Mouse (Mus musculus) hindbrain, postnatal 0 days (tissue): ENCODE data around the gene Cux2. TPM values are rescaled to one million over a fixed set of nuclear protein-coding genes. Genes with fewer than 3 reads are reported as not detected.

Experiments used
- ATAC-seq: fragments of 200-750 bp; cut with Nextera tagmentation; 2 replicates; pipeline ENCODE4 v1.8.0; 2017; ENCODE audit warnings: mild to moderate bottlenecking, moderate TSS enrichment, moderate library complexity
- DNase-seq: peaks from one replicate; pipeline ENCODE4 v3.0.0-alpha.2; 2015; ENCODE audit warnings: low spot score
- H3K27ac ChIP-seq: fragments of 300-500 bp; sonication (generic); 2 replicates; pipeline ENCODE4 v1.5.1; 2014; ENCODE audit warnings: mild to moderate bottlenecking
- H3K27me3 ChIP-seq: fragments of 300-500 bp; sonication (generic); 2 replicates; pipeline ENCODE4 v1.6.1; 2014; ENCODE audit warnings: low read length, mixed read lengths; ENCODE audit not compliant: insufficient read depth
- H3K36me3 ChIP-seq: fragments of 300-500 bp; sonication (generic); 2 replicates; pipeline ENCODE4 v1.6.1; 2014; ENCODE audit warnings: low read length, mixed read lengths; ENCODE audit not compliant: insufficient read depth
- H3K4me1 ChIP-seq: fragments of 300-500 bp; sonication (generic); 2 replicates; pipeline ENCODE4 v1.6.1; 2014; ENCODE audit warnings: antibody characterized with exemption, low read length, mixed read lengths; ENCODE audit not compliant: insufficient read depth
- H3K4me2 ChIP-seq: fragments of 300-500 bp; sonication (generic); 2 replicates; pipeline ENCODE4 v1.6.1; 2014; ENCODE audit warnings: low read depth, mild to moderate bottlenecking, low read length, moderate library complexity, mixed read lengths
- H3K4me3 ChIP-seq: fragments of 300-500 bp; sonication (generic); 2 replicates; pipeline ENCODE4 v1.5.1; 2014; ENCODE audit warnings: low read length
- H3K9ac ChIP-seq: fragments of 300-500 bp; sonication (generic); replicated peaks from 2 replicates; pipeline ENCODE4 v1.6.1; 2014; ENCODE audit warnings: mild to moderate bottlenecking, low read length, moderate library complexity, mixed read lengths
- H3K9me3 ChIP-seq: fragments of 300-500 bp; sonication (generic); 2 replicates; pipeline ENCODE4 v1.6.1; 2016; ENCODE audit warnings: low read length, mixed read lengths
- CTCF ChIP-seq: IDR thresholded peaks from 2 replicates; pipeline ENCODE4 v1.5.1; 2016; ENCODE audit warnings: antibody characterized with exemption, control low read depth, low read depth
- WGBS: fragments of 180-500 bp; shearing (Covaris S2); extraction: QIAGEN DNeasy Blood & Tissue Kit; methylation state at CpG from one replicate; pipeline ENCODE4 v1.1.7; 2014; 5-methylcytosine and 5-hydroxymethylcytosine counted together
- microRNA-seq, 2 experiments: library from miRNA; unstranded; fragments of <30 nt; microRNA quantifications; one replicate each; pipeline ENCODE4; 2016
- polyA plus RNA-seq: library from polyadenylated mRNA; unstranded; fragments of >200 nt; fragmentation: Nextera tagmentation; extraction: Ambion mirVana; gene quantifications from 2 replicates; pipeline ENCODE4 v1.2.1, GENCODE M21; 2015
- total RNA-seq: library from RNA; depleted of rRNA; stranded (reverse); fragments of >200 nt; gene quantifications from 2 replicates; pipeline ENCODE4 v1.2.3, GENCODE M21; 2014; rRNA removed

Gene Cux2
- total and polyA plus RNA-seq, 2 experiments from 2014 or later, result 15.2 to 35.4 TPM

- Histone ChIP-seq H3K27ac (peak overlapping the region; percentile 54), H3K4me1 (no peaks in the 10 kb centered on the region), H3K4me2 (no peak overlapping the region), H3K9me3 (no peaks in the 10 kb centered on the region), H3K36me3 (peaks cover 34% of the 10 kb centered on the region), H3K4me3 (no peak overlapping the region), H3K27me3 (no peaks in the 10 kb centered on the region), H3K9ac (no peak overlapping the region)
- DNase-seq (peak; percentile 46), ATAC-seq (0 out of 2 replicates have a peak, but pooled peaks have one; percentile 16)
- WGBS, result 65% methylated on average over 5 of the region's 5 CpGs
- TF ChIP-seq CTCF, result no peak
These were observed 238.4 kb downstream of the Cux2 start for GRCm38 (mm10) chr5:121811485-121811931.

- TF ChIP-seq CTCF, result no peak
- ATAC-seq, result no peak
- no peak overlapping the region for H3K4me3 ChIP-seq
- H3K36me3 ChIP-seq, result peaks cover 35% of the 10 kb centered on the region
- no peak for DNase-seq
- H3K27ac ChIP-seq, result peak overlapping the region; percentile 48; the same call in 1 of the 2 replicates
- no peak overlapping the region for H3K4me2 ChIP-seq
- no peaks in the 10 kb centered on the region for H3K9me3 ChIP-seq
- no peaks in the 10 kb centered on the region for H3K4me1 ChIP-seq
- H3K9ac ChIP-seq, result no peak overlapping the region
- no peaks in the 10 kb centered on the region for H3K27me3 ChIP-seq
- 84% methylated on average over 17 of the region's 17 CpGs for WGBS
These were observed 239.4 kb downstream of the Cux2 start for GRCm38 (mm10) chr5:121810331-121811151.

GRCm38 (mm10) chr5:121809667-121810224, 240.2 kb downstream of the Cux2 start:
- TF ChIP-seq CTCF, result no peak
- Histone ChIP-seq H3K9me3 (no peaks in the 10 kb centered on the region), H3K27me3 (no peaks in the 10 kb centered on the region), H3K36me3 (peaks cover 35% of the 10 kb centered on the region), H3K4me2 (no peak overlapping the region), H3K9ac (no peak overlapping the region), H3K4me1 (no peaks in the 10 kb centered on the region), H3K27ac (no peak overlapping the region), H3K4me3 (no peak overlapping the region)
- ATAC-seq, result no peak
- WGBS, result 69% methylated on average over 5 of the region's 5 CpGs
- no peak for DNase-seq

- Histone ChIP-seq H3K36me3 (peaks cover 38% of the 10 kb centered on the region), H3K27me3 (no peaks in the 10 kb centered on the region), H3K9me3 (no peaks in the 10 kb centered on the region), H3K9ac (no peak overlapping the region), H3K4me3 (no peak overlapping the region), H3K4me2 (no peak overlapping the region), H3K4me1 (no peaks in the 10 kb centered on the region), H3K27ac (no peak overlapping the region)
- ATAC-seq, result no peak
- DNase-seq, result no peak
- WGBS, result 95% methylated on average over 2 of the region's 2 CpGs
- TF ChIP-seq CTCF, result no peak
These were observed 241.7 kb downstream of the Cux2 start for GRCm38 (mm10) chr5:121808202-121808601.

GRCm38 (mm10) chr5:121807186-121807585, 242.7 kb downstream of the Cux2 start:
- no peaks in the 10 kb centered on the region for H3K4me1 ChIP-seq
- H3K36me3 ChIP-seq, result peaks cover 35% of the 10 kb centered on the region
- ATAC-seq (no peak), DNase-seq (peak; percentile 40)
- H3K4me3 ChIP-seq, result no peak overlapping the region
- no peak overlapping the region; the same call in 1 of the 2 replicates for H3K27ac ChIP-seq
- H3K4me2 ChIP-seq, result no peak overlapping the region
- WGBS, result 60% methylated on average over 3 of the region's 3 CpGs
- no peak for TF ChIP-seq CTCF
- no peak overlapping the region for H3K9ac ChIP-seq
- no peaks in the 10 kb centered on the region for H3K9me3 ChIP-seq
- H3K27me3 ChIP-seq, result no peaks in the 10 kb centered on the region

Small RNA genes within 50 kb of the gene (microRNA-seq; reads per million reads assigned to microRNA genes)
- 0.71 to 0.72 reads per million in 2 experiments for gene Mir7031

Other genes starting within 250 kb of the Cux2 start
- gene Sh2b3, start 212.5 kb downstream of the Cux2 start, total RNA-seq, result 24.7 and 31.0 TPM in 2 replicates
- 6.5 and 6.6 TPM in 2 replicates for gene Sh2b3, start 212.5 kb downstream of the Cux2 start, polyA plus RNA-seq
- gene Pheta1, start 201.1 kb downstream of the Cux2 start, total RNA-seq, result 48.9 and 52.5 TPM in 2 replicates
- 28.0 and 28.3 TPM in 2 replicates for gene Pheta1, start 201.1 kb downstream of the Cux2 start, polyA plus RNA-seq
- not detected in 2 replicates for gene Myl2, start 50.8 kb upstream of the Cux2 start, total RNA-seq
- gene Myl2, start 50.8 kb upstream of the Cux2 start, polyA plus RNA-seq, result 2.4 and 3.0 TPM in 2 replicates
- 0.04 and 0.16 TPM in 2 replicates for gene Ccdc63, start 90.7 kb upstream of the Cux2 start, total RNA-seq
- 0.23 TPM in 1 of 2 replicates, not detected in the other for gene Ccdc63, start 90.7 kb upstream of the Cux2 start, polyA plus RNA-seq
- 205 and 207 TPM in 2 replicates for gene Ppp1cc, start 108.2 kb upstream of the Cux2 start, total RNA-seq
- 177 and 184 TPM in 2 replicates for gene Ppp1cc, start 108.2 kb upstream of the Cux2 start, polyA plus RNA-seq
- gene Hvcn1, start 156.7 kb upstream of the Cux2 start, total RNA-seq, result 1.7 and 2.2 TPM in 2 replicates
- gene Hvcn1, start 156.7 kb upstream of the Cux2 start, polyA plus RNA-seq, result 0.94 and 1.1 TPM in 2 replicates
- gene Tctn1, start 214.4 kb upstream of the Cux2 start, total RNA-seq, result 30.3 and 30.6 TPM in 2 replicates
- 6.5 TPM in 2 replicates for gene Tctn1, start 214.4 kb upstream of the Cux2 start, polyA plus RNA-seq
- 15.8 and 18.7 TPM in 2 replicates for gene Pptc7, start 234.3 kb upstream of the Cux2 start, total RNA-seq
- 6.9 and 7.2 TPM in 2 replicates for gene Pptc7, start 234.3 kb upstream of the Cux2 start, polyA plus RNA-seq